ENCODE assay signal across 8 mouse cellular contexts in the genomic region with DNA sequence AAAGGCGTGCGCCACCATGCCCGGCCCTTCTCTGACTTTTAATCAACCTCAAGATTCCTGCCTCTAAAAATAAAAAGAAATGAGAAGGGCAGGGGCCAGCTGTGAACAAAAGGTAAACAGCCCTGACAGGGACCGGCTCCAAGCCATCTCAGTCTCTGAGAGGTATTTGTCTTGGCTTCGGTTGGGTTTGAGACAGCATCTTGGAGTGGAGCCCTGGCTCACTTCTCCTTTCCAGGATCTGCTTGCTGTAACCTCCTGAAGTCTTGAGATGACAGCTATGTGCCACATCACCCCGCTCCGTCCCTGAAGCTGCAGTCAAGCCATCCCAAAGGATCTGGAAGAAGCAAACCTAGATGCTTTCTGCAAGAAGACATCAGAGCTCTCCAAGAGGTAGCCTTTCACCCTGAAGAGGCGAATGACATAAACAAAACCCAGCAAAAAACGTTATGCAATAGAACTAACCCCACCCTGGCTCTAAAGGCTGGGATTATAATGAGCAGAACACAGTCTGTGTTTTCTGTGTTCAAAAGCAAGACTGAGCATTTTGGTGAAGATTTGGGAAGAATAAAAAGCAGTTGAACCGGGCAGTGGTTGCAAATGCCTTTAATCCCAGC. TPM values are rescaled to one million over a fixed set of nuclear protein-coding genes. Genes with fewer than 3 reads are reported as not detected.
A peak's percentile ranks its signal among the peaks of the same experiment; 100 is the strongest.
DNase-seq lines count a peak whose midpoint lies in the region; ATAC-seq and TF ChIP-seq lines count a peak whose summit lies in the region.
"Had no signal": no experiment of that assay in that cellular context is flagged by ENCODE, and none has a peak within 500 bp of the region (broad histone marks: within the 10 kb centered on the region; RNA-seq: fewer than 3 reads in every experiment).

No protein-coding gene starts in this region.

- no peaks in the 10 kb centered on the region for H3K9me3 ChIP-seq in heart, embryonic 13.5 days
- H3K9me3 ChIP-seq in lung, embryonic 14.5 days (ENCODE audit: low read depth, low read length): no peaks in the 10 kb centered on the region
- H3K9me3 ChIP-seq in forebrain, embryonic 12.5 days: no peaks in the 10 kb centered on the region
- H3K9me3 ChIP-seq in midbrain, embryonic 16.5 days (replicated peaks; ENCODE audit: control insufficient read depth, low read length, poor library complexity, severe bottlenecking): no peaks in the 10 kb centered on the region

- no peaks in the 10 kb centered on the region for H3K36me3 ChIP-seq in heart, embryonic 13.5 days
- no peaks in the 10 kb centered on the region for H3K36me3 ChIP-seq in lung, embryonic 14.5 days (ENCODE audit: insufficient read depth)
- no peaks in the 10 kb centered on the region for H3K36me3 ChIP-seq in forebrain, embryonic 12.5 days (replicated peaks)
- no peaks in the 10 kb centered on the region for H3K36me3 ChIP-seq in midbrain, embryonic 16.5 days (ENCODE audit: control insufficient read depth, insufficient read depth, low read length)

- 57% methylated on average over 10 of the region's 10 CpGs for WGBS in heart, embryonic 13.5 days
- 50% methylated on average over 10 of the region's 10 CpGs for WGBS in lung, embryonic 14.5 days
- 83% methylated on average over 10 of the region's 10 CpGs for WGBS in forebrain, embryonic 12.5 days
- 82% methylated on average over 10 of the region's 10 CpGs for WGBS in midbrain, embryonic 16.5 days

- no peak overlapping the region for H3K4me2 ChIP-seq in heart, embryonic 13.5 days
- no peak overlapping the region for H3K4me2 ChIP-seq in lung, embryonic 14.5 days
- H3K4me2 ChIP-seq in forebrain, embryonic 12.5 days: no peak overlapping the region
- no peak overlapping the region for H3K4me2 ChIP-seq in midbrain, embryonic 16.5 days (ENCODE audit: low read length)

- H3K4me3 ChIP-seq in heart, embryonic 13.5 days: no peak overlapping the region
- no peak overlapping the region for H3K4me3 ChIP-seq in lung, embryonic 14.5 days (ENCODE audit: low read depth, low read length)
- H3K4me3 ChIP-seq in forebrain, embryonic 12.5 days (replicated peaks): no peak overlapping the region
- H3K4me3 ChIP-seq in midbrain, embryonic 16.5 days (ENCODE audit: low read depth, low read length): no peak overlapping the region

- ATAC-seq in heart, embryonic 13.5 days (ENCODE audit: extremely low read depth, insufficient number of reproducible peaks, low FRiP score, low TSS enrichment): no peak; the same call in 1 of the 2 replicates
- ATAC-seq in lung, embryonic 14.5 days (ENCODE audit: insufficient read depth): no peak; the same call in 1 of the 2 replicates
- no peak for ATAC-seq in forebrain, embryonic 12.5 days (ENCODE audit: low FRiP score)
- ATAC-seq in midbrain, embryonic 16.5 days: no peak

- H3K27me3 ChIP-seq in heart, embryonic 13.5 days (replicated peaks): no peaks in the 10 kb centered on the region
- no peaks in the 10 kb centered on the region for H3K27me3 ChIP-seq in lung, embryonic 14.5 days (ENCODE audit: insufficient read depth, low read length)
- no peaks in the 10 kb centered on the region for H3K27me3 ChIP-seq in forebrain, embryonic 12.5 days
- H3K27me3 ChIP-seq in midbrain, embryonic 16.5 days (ENCODE audit: control insufficient read depth, insufficient read depth, low read depth, low read length): no peaks in the 10 kb centered on the region

- H3K27ac ChIP-seq in heart, embryonic 13.5 days (replicated peaks): peak overlapping the region; percentile 39; the same call in 1 of the 2 replicates
- H3K27ac ChIP-seq in lung, embryonic 14.5 days (ENCODE audit: low read depth): no peak overlapping the region
- H3K27ac ChIP-seq in forebrain, embryonic 12.5 days: no peak overlapping the region
- H3K27ac ChIP-seq in midbrain, embryonic 16.5 days (ENCODE audit: low read length): no peak overlapping the region

- peaks cover 22% of the 10 kb centered on the region for H3K4me1 ChIP-seq in heart, embryonic 13.5 days
- peaks cover 8% of the 10 kb centered on the region for H3K4me1 ChIP-seq in lung, embryonic 14.5 days (ENCODE audit: insufficient read depth)
- no peaks in the 10 kb centered on the region for H3K4me1 ChIP-seq in forebrain, embryonic 12.5 days
- H3K4me1 ChIP-seq in midbrain, embryonic 16.5 days (ENCODE audit: control insufficient read depth, insufficient read depth, low read length): no peaks in the 10 kb centered on the region

- peak; percentile 79 for DNase-seq in 3T3-L1 (ENCODE audit: low read depth, low spot score)
- DNase-seq in adipocyte (ENCODE audit: low spot score): peak; percentile 87
- DNase-seq in lung, embryonic 14.5 days: peak; percentile 66
- no peak for DNase-seq in ovary, postnatal 10 days (ENCODE audit: low spot score)
- DNase-seq: right cerebral cortex, postnatal 25 days had no signal

- H3K9ac ChIP-seq in heart, embryonic 13.5 days: no peak overlapping the region
- no peak overlapping the region for H3K9ac ChIP-seq in lung, embryonic 14.5 days
- no peak overlapping the region for H3K9ac ChIP-seq in forebrain, embryonic 12.5 days
- no peak overlapping the region for H3K9ac ChIP-seq in midbrain, embryonic 16.5 days (ENCODE audit: low read depth, low read length)

- TF ChIP-seq CTCF in lung, embryonic 14.5 days (IDR thresholded peaks at IDR 0.05; ENCODE audit: low read depth): no peak

RNA-seq across cellular contexts. Expression of gene Smu1, which starts 26.9 kb away (rescaled TPM):
- 95.7 and 107 TPM in 2 replicates for polyA plus RNA-seq in heart, embryonic 13.5 days (2015; fragmentation: Nextera tagmentation; extraction: Ambion mirVana)
- 159 and 165 TPM in 2 replicates for polyA plus RNA-seq in lung, embryonic 14.5 days (2014; fragmentation: Nextera tagmentation; extraction: Ambion mirVana)
- polyA plus RNA-seq in forebrain, embryonic 12.5 days (2016; fragmentation: Nextera tagmentation; extraction: Ambion mirVana): 155 and 157 TPM in 2 replicates
- 110 and 117 TPM in 2 replicates for polyA plus RNA-seq in midbrain, embryonic 16.5 days (2015; fragmentation: Nextera tagmentation; extraction: Ambion mirVana)
